Mouse (Mus musculus) lung, postnatal 0 days (tissue): ENCODE data around the gene Eng. TPM values are rescaled to one million over a fixed set of nuclear protein-coding genes. Genes with fewer than 3 reads are reported as not detected.

Source experiments
- ATAC-seq: fragments of 200-750 bp; cut with Nextera tagmentation; 2 replicates; pipeline ENCODE4 v1.8.0; 2017; ENCODE audit warnings: moderate library complexity
- DNase-seq: peaks from one replicate; pipeline ENCODE4 v3.0.0-alpha.2; 2016; ENCODE audit warnings: low spot score
- H3K27ac ChIP-seq: fragments of 300-500 bp; sonication (generic); 2 replicates; pipeline ENCODE4 v1.5.1; 2014; ENCODE audit warnings: antibody characterized with exemption, mild to moderate bottlenecking, low read length, mixed read lengths
- H3K27me3 ChIP-seq: fragments of 300-500 bp; sonication (generic); replicated peaks from 2 replicates; pipeline ENCODE4 v1.6.1; 2014; ENCODE audit warnings: low read length, mixed read lengths; ENCODE audit not compliant: insufficient read depth
- H3K36me3 ChIP-seq: fragments of 300-500 bp; sonication (generic); 2 replicates; pipeline ENCODE4 v1.6.1; 2014; ENCODE audit warnings: low read length, mixed read lengths; ENCODE audit not compliant: insufficient read depth
- H3K4me1 ChIP-seq: fragments of 300-500 bp; sonication (generic); 2 replicates; pipeline ENCODE4 v1.6.1; 2014; ENCODE audit warnings: antibody characterized with exemption, low read depth, low read length, mixed read lengths; ENCODE audit not compliant: insufficient read depth
- H3K4me2 ChIP-seq: fragments of 300-500 bp; sonication (generic); replicated peaks from 2 replicates; pipeline ENCODE4 v1.6.1; 2014; ENCODE audit warnings: low read depth, mild to moderate bottlenecking, low read length, moderate library complexity, mixed read lengths
- H3K4me3 ChIP-seq: fragments of 300-500 bp; sonication (generic); 2 replicates; pipeline ENCODE4 v1.5.1; 2014; ENCODE audit warnings: low read depth, low read length
- H3K9ac ChIP-seq: fragments of 300-500 bp; sonication (generic); replicated peaks from 2 replicates; pipeline ENCODE4 v1.6.1; 2014; ENCODE audit warnings: low read depth, mild to moderate bottlenecking
- H3K9me3 ChIP-seq: fragments of 300-500 bp; sonication (generic); 2 replicates; pipeline ENCODE4 v1.6.1; 2016; ENCODE audit warnings: low read length, mixed read lengths
- CTCF ChIP-seq: IDR thresholded peaks from 2 replicates; pipeline ENCODE4 v1.5.1; 2016; ENCODE audit warnings: antibody characterized with exemption, mild to moderate bottlenecking
- EP300 ChIP-seq: IDR thresholded peaks from 2 replicates; pipeline ENCODE4 v1.6.1; 2016; ENCODE audit warnings: antibody characterized with exemption, mild to moderate bottlenecking, control low read depth
- WGBS: fragments of 180-500 bp; shearing (Covaris S2); extraction: QIAGEN DNeasy Blood & Tissue Kit; methylation state at CpG from one replicate; pipeline ENCODE4 v1.1.7; 2014; 5-methylcytosine and 5-hydroxymethylcytosine counted together
- polyA plus RNA-seq: library from polyadenylated mRNA; unstranded; fragments of >200 nt; fragmentation: Nextera tagmentation; extraction: Ambion mirVana; gene quantifications from 2 replicates; pipeline ENCODE4 v1.2.1, GENCODE M21; 2015

The Eng gene
- polyA plus RNA-seq, 1 experiment from 2014 or later = 130 TPM

DNA sequence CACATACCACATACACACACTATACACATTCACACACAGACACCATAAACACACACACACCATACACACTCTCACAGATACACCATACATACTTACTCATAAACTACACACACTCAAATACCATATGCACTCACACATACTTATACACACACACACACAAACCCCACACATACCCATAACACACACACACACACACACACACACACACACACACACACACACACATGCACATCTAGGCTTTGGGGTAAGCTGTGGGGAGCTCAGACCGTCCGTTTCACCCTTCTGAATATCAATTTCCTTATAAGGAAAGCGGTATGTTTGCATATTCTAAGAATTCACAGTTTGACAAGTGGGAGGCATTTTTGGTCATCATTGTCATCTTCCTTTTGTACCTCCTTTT, 76.2 kb downstream of the Eng start:
- TF ChIP-seq EP300 = no peak
- Histone ChIP-seq H3K4me1 (0 out of 2 replicates have a peak, but pooled peaks cover 4% of the 10 kb centered on the region), H3K27ac (no peak overlapping the region), H3K9me3 (no peaks in the 10 kb centered on the region), H3K9ac (no peak overlapping the region), H3K36me3 (no peaks in the 10 kb centered on the region), H3K27me3 (no peaks in the 10 kb centered on the region), H3K4me3 (no peak overlapping the region), H3K4me2 (peak overlapping the region; percentile 14; the same call in 1 of the 2 replicates)
- no peak for DNase-seq
- 34% methylated on average over 3 of the region's 3 CpGs for WGBS
- ATAC-seq = no peak

DNA sequence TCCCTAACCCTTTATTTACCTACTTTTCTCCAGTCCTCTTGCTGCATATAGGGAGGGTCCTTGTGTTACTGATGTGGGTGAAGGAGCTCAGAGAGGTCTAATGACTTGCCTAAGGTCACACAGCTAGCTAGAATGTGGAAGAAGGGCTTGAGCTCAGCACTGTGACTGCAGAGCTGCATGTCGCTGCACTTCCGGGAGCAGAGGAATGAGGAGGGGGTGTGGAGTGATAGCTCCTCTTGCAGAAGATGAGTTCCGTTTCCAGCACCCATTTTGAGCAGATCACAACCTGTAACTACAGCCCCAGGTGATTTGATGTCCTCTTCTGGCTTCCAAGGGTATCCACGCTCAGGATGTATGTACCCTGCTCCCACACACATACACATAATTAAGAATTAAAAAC, 77.8 kb downstream of the Eng start:
- no peak for TF ChIP-seq EP300
- TF ChIP-seq CTCF = no peak
- H3K9me3 ChIP-seq = no peaks in the 10 kb centered on the region

DNA sequence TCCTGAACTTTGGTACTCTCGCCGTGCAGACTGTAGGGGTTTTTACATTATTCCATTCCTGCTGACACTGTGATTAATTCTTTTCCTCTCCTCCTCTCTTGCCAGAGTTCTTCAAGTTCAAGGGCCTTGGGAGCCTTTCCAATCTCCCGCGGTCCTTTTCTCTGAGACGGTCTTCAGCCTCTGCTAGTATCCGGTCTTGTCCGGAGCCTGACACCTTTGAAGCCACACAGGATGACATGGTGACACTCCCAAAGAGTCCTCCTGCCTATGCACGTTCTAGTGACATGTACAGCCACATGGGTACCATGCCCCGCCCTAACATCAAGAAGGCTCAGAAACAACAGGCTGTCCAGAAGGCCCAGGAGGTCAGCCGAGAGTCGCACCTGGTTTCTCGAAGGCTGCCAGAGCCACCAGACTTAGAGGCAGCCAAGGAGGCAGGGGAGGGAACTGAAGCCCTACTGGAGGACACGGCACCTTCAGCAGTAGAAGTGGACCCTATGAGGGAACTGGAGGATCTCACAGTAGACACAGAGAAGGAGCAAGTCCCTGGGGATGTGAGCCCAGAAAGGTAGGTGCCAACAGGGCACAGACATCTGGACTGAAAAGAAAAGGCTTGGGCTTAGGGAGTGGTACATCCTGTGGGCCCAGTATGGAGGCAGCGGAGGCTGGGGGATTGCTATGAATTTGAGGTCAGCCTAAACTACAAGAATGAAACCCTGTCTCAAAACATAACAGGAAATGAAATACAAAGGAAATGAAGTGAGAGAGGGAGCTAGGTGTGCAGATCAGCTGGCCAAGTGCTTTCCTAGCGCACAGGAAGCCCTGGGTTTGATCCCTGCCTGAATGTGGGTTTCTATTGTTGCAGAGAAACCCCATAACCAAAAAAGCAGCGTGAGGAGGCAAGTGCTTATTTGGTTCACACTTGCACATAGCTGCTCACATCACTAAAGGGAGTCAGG, 78.7 kb downstream of the Eng start:
- no peaks in the 10 kb centered on the region for H3K9me3 ChIP-seq
- no peak overlapping the region for H3K4me2 ChIP-seq
- H3K4me1 ChIP-seq = 0 out of 2 replicates have a peak, but pooled peaks cover 4% of the 10 kb centered on the region
- no peak overlapping the region for H3K9ac ChIP-seq
- WGBS = 51% methylated on average over 16 of the region's 16 CpGs
- DNase-seq (no peak), ATAC-seq (no peak)
- no peaks in the 10 kb centered on the region for H3K27me3 ChIP-seq
- TF ChIP-seq EP300 (no peak), CTCF (no peak)
- H3K36me3 ChIP-seq = no peaks in the 10 kb centered on the region
- no peak overlapping the region for H3K4me3 ChIP-seq
- H3K27ac ChIP-seq = 0 out of 2 replicates have a peak overlapping the region, but pooled peaks have one; percentile 32

More for the DNA sequence above, 77.8 kb downstream of the Eng start:
- no peak for ATAC-seq
- Histone ChIP-seq H3K4me1 (0 out of 2 replicates have a peak, but pooled peaks cover 4% of the 10 kb centered on the region), H3K27ac (no peak overlapping the region), H3K27me3 (no peaks in the 10 kb centered on the region), H3K4me3 (no peak overlapping the region), H3K9ac (no peak overlapping the region), H3K36me3 (no peaks in the 10 kb centered on the region), H3K4me2 (no peak overlapping the region)
- WGBS = 80% methylated on average over 4 of the region's 4 CpGs
- DNase-seq = no peak

DNA sequence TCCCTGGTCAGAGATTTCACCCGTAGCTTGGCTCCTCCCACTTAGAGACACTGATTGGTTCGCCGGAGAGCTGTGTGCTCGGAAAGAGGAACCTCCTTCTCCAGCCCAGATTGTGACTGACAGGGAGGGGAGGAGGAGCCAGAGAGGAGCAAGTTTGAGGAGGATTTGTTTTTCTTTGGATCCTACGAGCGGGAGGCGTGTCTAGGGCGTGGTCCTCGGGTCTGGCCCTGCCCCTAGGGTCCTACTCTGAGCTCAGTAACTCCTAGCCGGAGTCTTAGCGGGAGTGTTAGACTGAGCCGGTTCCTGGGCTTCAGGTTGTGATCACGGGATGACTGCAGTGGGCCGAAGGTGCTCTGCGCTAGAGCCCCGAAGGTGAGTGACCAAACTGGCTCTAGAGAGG, 81.0 kb downstream of the Eng start:
- Histone ChIP-seq H3K4me2 (peak overlapping the region; percentile 54), H3K36me3 (no peaks in the 10 kb centered on the region), H3K4me3 (peak overlapping the region; percentile 48), H3K27ac (peak overlapping the region; percentile 83), H3K4me1 (peaks cover 8% of the 10 kb centered on the region; the same call in 1 of the 2 replicates), H3K9ac (peak overlapping the region; percentile 54), H3K27me3 (no peaks in the 10 kb centered on the region), H3K9me3 (no peaks in the 10 kb centered on the region)
- 2% methylated on average over 16 of the region's 16 CpGs for WGBS
- no peak for TF ChIP-seq CTCF
- no peak for TF ChIP-seq EP300
- ATAC-seq (peak; percentile 98), DNase-seq (peak; percentile 100)

DNA sequence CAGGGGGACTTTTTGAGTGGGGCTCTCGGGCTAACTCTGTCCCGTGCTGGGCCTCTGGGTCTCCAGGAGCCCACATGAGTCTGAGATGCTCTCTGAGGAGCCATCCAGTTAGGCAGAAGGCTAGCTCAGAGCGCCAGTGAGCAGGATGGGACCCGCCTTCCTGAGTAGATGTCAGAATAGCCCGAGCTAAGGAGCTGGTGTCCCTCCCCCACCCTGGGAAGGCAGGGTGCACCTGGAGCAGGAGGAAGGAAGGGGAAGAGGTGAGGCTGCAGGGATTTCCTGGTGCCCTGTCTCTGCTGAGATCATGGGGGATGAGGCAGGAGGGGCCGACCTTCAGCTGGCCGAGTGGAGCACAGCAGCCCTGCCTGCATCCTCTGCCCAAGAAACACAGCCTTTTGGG, 82.1 kb downstream of the Eng start:
- ATAC-seq = peak; percentile 29
- H3K27ac ChIP-seq = peak overlapping the region; percentile 83

DNA sequence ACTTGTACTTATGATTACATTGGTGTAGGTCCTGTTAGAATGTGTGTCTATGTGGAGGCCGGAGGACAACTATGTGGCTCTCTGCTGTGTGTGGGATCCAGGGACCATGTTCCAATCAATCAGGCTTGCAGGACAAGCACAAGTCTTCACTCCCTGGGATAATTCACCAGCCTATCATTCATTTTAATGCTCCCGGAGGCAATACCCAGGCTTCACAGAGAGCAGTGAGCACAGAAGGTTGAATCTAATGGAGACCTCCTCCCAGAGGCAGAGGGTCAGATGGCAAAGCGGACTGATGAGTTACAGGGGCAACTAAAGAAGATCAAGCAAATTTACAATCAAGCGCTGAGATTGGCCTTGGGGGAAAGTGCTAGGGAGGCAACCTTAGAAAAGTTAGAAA, 83.2 kb downstream of the Eng start:
- Histone ChIP-seq H3K4me3 (peak overlapping the region; percentile 48; the same call in 1 of the 2 replicates), H3K4me2 (peak overlapping the region; percentile 54), H3K27ac (peak overlapping the region; percentile 83)

More for the DNA sequence above, 82.1 kb downstream of the Eng start:
- DNase-seq = peak; percentile 59
- TF ChIP-seq EP300 = peak; percentile 71
- no peak for TF ChIP-seq CTCF
- Histone ChIP-seq H3K4me3 (peak overlapping the region; percentile 48), H3K9ac (peak overlapping the region; percentile 54), H3K4me1 (peaks cover 8% of the 10 kb centered on the region; the same call in 1 of the 2 replicates), H3K27me3 (no peaks in the 10 kb centered on the region), H3K4me2 (peak overlapping the region; percentile 54), H3K36me3 (no peaks in the 10 kb centered on the region), H3K9me3 (no peaks in the 10 kb centered on the region)
- WGBS = 33% methylated on average over 7 of the region's 7 CpGs

More for the DNA sequence above, 83.2 kb downstream of the Eng start:
- 47% methylated on average over 4 of the region's 4 CpGs for WGBS
- Histone ChIP-seq H3K27me3 (no peaks in the 10 kb centered on the region), H3K36me3 (no peaks in the 10 kb centered on the region), H3K9ac (peak overlapping the region; percentile 19; the same call in 1 of the 2 replicates), H3K9me3 (no peaks in the 10 kb centered on the region), H3K4me1 (peaks cover 8% of the 10 kb centered on the region; the same call in 1 of the 2 replicates)
- no peak for ATAC-seq
- TF ChIP-seq CTCF = no peak
- DNase-seq = no peak
